Mouse (Mus musculus) hindbrain, embryonic 11.5 days (tissue): ENCODE measurements around the gene Ceacam19. TPM values are rescaled to one million over a fixed set of nuclear protein-coding genes. Genes with fewer than 3 reads are reported as not detected.
"Not testable (repeated sequence)": the region's sequence is repeated elsewhere in the genome, so short reads cannot be mapped to it uniquely, and the experiment has no call there.

Experiments
- ATAC-seq: fragments of 200-750 bp; cut with Nextera tagmentation; 2 replicates; pipeline ENCODE4 v1.8.0; 2017; ENCODE audit warnings: mild to moderate bottlenecking, moderate TSS enrichment, moderate library complexity; ENCODE audit not compliant: low FRiP score
- DNase-seq: peaks from one replicate; pipeline ENCODE4 v3.0.0-alpha.2; 2015; ENCODE audit warnings: low spot score
- H3K27ac ChIP-seq: fragments of 300-500 bp; sonication (generic); 2 replicates; pipeline ENCODE4 v1.5.1; 2014; ENCODE audit warnings: mild to moderate bottlenecking, low read depth, low read length
- H3K27me3 ChIP-seq: fragments of 300-500 bp; sonication (generic); 2 replicates; pipeline ENCODE4 v1.6.1; 2014; ENCODE audit warnings: mild to moderate bottlenecking, low read length, moderate library complexity, mixed read lengths; ENCODE audit not compliant: control insufficient read depth, insufficient read depth
- H3K36me3 ChIP-seq: fragments of 300-500 bp; sonication (generic); 2 replicates; pipeline ENCODE4 v1.6.1; 2014; ENCODE audit warnings: mild to moderate bottlenecking, low read length, moderate library complexity, mixed read lengths; ENCODE audit not compliant: control insufficient read depth, insufficient read depth
- H3K4me1 ChIP-seq: fragments of 300-500 bp; sonication (generic); replicated peaks from 2 replicates; pipeline ENCODE4 v1.6.1; 2014; ENCODE audit warnings: low read length, mixed read lengths; ENCODE audit not compliant: control insufficient read depth, insufficient read depth
- H3K4me2 ChIP-seq: fragments of 300-500 bp; sonication (generic); replicated peaks from 2 replicates; pipeline ENCODE4 v1.6.1; 2014; ENCODE audit warnings: mild to moderate bottlenecking, low read depth, low read length
- H3K4me3 ChIP-seq: fragments of 300-500 bp; sonication (generic); 2 replicates; pipeline ENCODE4 v1.5.1; 2014; ENCODE audit warnings: low read depth, low read length
- H3K9ac ChIP-seq: fragments of 300-500 bp; sonication (generic); 2 replicates; pipeline ENCODE4 v1.6.1; 2014; ENCODE audit warnings: low read depth, low read length
- H3K9me3 ChIP-seq: fragments of 300-500 bp; sonication (generic); 2 replicates; pipeline ENCODE4 v1.6.1; 2016; ENCODE audit warnings: low read length; ENCODE audit not compliant: control insufficient read depth
- WGBS: fragments of 180-500 bp; shearing (Covaris S2); extraction: QIAGEN DNeasy Blood & Tissue Kit; methylation state at CpG from one replicate; pipeline ENCODE4 v1.1.7; 2014; 5-methylcytosine and 5-hydroxymethylcytosine counted together
- polyA plus RNA-seq: library from polyadenylated mRNA; unstranded; fragments of >200 nt; fragmentation: Nextera tagmentation; extraction: Ambion mirVana; gene quantifications from 2 replicates; pipeline ENCODE4 v1.2.1, GENCODE M21; 2014

Ceacam19 gene
- polyA plus RNA-seq, result not detected in 2 replicates

DNA sequence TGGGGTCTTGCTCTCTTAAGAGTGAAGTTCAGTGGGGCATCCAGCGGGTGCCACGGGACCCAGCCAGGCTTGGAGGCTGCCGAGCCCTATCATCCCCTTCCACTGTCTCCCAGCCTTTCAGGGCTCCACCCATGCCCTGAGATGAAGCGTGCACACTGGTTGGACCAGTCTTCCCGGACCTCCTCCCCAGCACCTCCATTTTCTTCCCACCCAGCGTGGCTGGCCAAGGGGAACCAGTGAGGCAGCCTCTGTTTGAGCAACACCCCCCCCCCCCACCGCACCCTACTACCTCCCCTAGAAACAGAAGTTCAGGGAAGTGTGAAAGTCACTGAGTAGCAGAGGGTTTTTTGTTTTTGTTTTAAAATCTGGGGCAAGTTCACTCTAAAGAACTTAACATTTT is at the start of gene Ceacam19:
Ceacam19 (minus strand) TSS at position 117 of the 400 bp plus-strand sequence.
- H3K4me3 ChIP-seq, result no peak within 1 kb of the TSS
- no peaks in the 10 kb centered on the region for H3K4me1 ChIP-seq
- H3K9me3 ChIP-seq, result no peaks in the 10 kb centered on the region
- no peaks in the 10 kb centered on the region for H3K27me3 ChIP-seq
- no peak within 1 kb of the TSS for H3K27ac ChIP-seq
- no peak within 1 kb of the TSS for H3K9ac ChIP-seq
- H3K36me3 ChIP-seq, result no peaks in the 10 kb centered on the region
- 72% methylated on average over 7 of the region's 7 CpGs for WGBS
- DNase-seq (no peak), ATAC-seq (no peak)
- no peak within 1 kb of the TSS for H3K4me2 ChIP-seq

DNA sequence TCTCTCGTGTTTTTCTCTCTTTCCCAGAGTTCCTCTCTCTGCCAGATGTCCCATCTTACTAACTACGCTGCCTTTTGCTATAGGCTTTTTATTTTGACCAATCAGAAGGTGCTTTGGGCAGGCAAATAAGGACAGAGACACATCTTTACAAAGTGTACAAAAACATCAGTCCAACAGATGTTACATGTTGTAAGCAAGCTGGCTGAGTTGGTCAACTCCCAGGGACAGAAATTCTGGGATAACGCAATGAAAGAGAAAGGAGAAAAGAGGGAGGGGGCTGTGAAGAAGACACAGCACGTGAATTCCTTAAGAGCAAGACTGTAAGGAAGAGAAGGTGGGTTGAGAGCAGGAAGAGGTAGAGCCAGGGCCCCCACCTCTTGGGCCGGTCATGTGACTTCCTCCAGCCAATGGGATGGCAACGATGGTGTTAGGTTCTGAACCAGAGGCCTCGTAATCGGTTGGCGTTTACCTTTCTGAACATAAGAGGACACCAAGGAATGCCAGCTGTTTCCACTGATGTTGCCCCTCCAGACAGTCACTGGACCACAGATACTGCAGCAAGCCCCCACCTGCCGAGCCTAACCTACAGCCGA is 49.6 kb upstream of the Ceacam19 start:
- no peaks in the 10 kb centered on the region for H3K36me3 ChIP-seq
- no peak overlapping the region for H3K4me2 ChIP-seq
- no peak overlapping the region for H3K9ac ChIP-seq
- H3K27ac ChIP-seq, result no peak overlapping the region
- DNase-seq, result no peak
- H3K27me3 ChIP-seq, result no peaks in the 10 kb centered on the region
- 85% methylated on average over 11 of the region's 11 CpGs for WGBS
- ATAC-seq, result no peak
- H3K4me3 ChIP-seq, result no peak overlapping the region
- H3K4me1 ChIP-seq, result no peaks in the 10 kb centered on the region
- no peaks in the 10 kb centered on the region for H3K9me3 ChIP-seq

DNA sequence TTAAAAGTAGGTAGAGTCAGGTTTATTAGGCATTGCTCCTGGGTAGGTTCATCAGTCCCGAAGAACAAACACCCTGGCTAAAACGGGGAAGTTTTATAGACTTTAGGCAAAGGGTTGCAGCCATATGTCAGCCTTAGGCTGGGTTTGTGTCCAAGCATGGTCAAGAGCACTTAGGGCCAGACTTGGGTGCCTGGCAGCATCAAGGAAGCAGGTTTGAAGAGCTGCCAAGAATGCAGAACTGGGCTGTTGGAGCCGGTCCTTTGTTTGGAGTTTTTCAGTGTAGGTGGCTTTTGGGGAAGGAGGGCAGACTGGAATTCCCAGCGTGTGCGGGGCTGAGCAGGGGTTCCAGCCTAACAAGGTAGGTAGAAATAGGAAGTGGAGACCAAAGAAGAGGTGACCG is 48.2 kb upstream of the Ceacam19 start:
- 80% methylated on average over 6 of the region's 6 CpGs for WGBS
- Histone ChIP-seq H3K9me3 (no peaks in the 10 kb centered on the region), H3K4me2 (no peak overlapping the region), H3K4me3 (no peak overlapping the region), H3K9ac (no peak overlapping the region), H3K27ac (no peak overlapping the region), H3K27me3 (no peaks in the 10 kb centered on the region), H3K36me3 (no peaks in the 10 kb centered on the region), H3K4me1 (no peaks in the 10 kb centered on the region)
- ATAC-seq (no peak), DNase-seq (no peak)

DNA sequence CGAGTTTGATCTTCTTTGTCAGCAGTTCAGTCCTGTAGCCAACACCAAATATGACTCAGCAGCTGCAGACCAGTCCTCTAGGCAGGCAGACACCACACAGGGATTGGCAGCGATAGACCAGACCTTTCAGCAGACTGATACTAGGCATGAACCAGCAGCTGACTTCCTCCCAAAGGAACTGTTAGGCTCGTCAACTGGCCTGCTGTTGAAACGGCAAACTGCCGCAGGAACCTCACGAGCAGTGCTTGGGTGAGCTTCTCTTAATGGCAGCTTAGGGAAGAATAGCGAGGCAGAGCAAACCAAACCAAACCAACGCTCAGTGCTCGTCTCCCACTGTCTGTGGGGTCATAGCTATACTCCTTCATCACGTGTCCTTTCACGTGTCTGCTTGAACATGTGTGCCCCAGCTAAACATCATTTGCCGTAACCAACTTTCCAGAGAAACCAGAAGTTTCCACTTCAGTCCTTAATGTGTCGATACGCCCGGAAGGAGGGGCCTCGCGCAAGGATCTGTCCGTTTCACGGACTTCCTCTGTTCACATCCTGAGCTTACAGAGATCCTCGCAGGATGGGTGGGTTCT is 47.5 kb upstream of the Ceacam19 start:
- ATAC-seq (no peak), DNase-seq (no peak)
- H3K9me3 ChIP-seq, result no peaks in the 10 kb centered on the region
- no peaks in the 10 kb centered on the region for H3K36me3 ChIP-seq
- H3K4me1 ChIP-seq, result no peaks in the 10 kb centered on the region
- WGBS, result 84% methylated on average over 20 of the region's 20 CpGs
- H3K9ac ChIP-seq, result no peak overlapping the region
- no peak overlapping the region for H3K4me3 ChIP-seq
- H3K27ac ChIP-seq, result no peak overlapping the region
- no peaks in the 10 kb centered on the region for H3K27me3 ChIP-seq
- no peak overlapping the region for H3K4me2 ChIP-seq

DNA sequence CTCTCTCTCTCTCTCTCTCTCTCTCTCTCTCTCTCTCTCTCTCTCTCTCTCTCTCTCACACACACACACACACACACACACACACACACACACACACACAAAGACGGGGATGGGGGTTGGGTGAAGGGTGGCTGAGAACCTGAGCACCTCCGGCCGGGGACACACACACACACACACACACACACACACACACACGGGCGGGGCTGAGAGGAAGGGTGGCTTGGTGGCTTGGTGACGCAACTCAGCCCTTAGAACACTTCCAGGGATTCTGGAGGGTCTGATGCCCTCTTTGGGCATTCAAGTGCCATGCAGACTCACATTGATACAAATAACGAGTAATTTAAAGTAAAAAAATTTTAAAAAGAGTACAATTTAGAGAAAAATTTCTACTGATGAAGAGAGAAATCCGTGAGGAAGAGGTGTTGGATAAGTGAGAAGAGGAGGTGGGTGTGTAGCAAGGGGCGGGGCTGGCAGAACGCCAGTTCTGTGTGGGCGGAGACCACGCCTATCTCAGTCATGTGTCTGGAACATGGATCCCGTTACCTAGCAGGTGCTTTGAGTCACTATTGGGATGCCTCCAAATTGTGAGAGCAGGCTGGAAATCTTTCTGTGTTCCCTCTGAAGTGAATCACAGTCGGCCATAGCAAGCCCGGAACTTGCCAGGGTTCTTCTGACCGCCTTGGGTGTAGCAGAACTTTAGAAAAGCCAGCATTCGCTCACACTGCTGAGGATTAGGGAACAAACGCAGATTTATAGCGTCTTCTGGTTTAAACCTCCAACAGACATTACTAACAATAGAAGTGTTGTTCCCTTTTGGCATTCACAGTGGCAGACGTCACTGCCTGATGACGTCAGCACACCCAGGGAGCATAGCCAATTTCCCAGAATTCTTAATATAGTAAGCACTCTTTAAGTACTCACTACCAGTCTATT is 45.4 kb upstream of the Ceacam19 start:
- H3K4me3 ChIP-seq, result no peak overlapping the region
- H3K4me2 ChIP-seq, result no peak overlapping the region
- H3K36me3 ChIP-seq, result no peaks in the 10 kb centered on the region
- H3K9ac ChIP-seq, result no peak overlapping the region
- ATAC-seq (peak; percentile 55; the same call in 1 of the 2 replicates), DNase-seq (no peak)
- H3K27ac ChIP-seq, result no peak overlapping the region
- H3K4me1 ChIP-seq, result no peaks in the 10 kb centered on the region
- no peaks in the 10 kb centered on the region for H3K9me3 ChIP-seq
- WGBS, result 35% methylated on average over 20 of the region's 21 CpGs
- H3K27me3 ChIP-seq, result no peaks in the 10 kb centered on the region

DNA sequence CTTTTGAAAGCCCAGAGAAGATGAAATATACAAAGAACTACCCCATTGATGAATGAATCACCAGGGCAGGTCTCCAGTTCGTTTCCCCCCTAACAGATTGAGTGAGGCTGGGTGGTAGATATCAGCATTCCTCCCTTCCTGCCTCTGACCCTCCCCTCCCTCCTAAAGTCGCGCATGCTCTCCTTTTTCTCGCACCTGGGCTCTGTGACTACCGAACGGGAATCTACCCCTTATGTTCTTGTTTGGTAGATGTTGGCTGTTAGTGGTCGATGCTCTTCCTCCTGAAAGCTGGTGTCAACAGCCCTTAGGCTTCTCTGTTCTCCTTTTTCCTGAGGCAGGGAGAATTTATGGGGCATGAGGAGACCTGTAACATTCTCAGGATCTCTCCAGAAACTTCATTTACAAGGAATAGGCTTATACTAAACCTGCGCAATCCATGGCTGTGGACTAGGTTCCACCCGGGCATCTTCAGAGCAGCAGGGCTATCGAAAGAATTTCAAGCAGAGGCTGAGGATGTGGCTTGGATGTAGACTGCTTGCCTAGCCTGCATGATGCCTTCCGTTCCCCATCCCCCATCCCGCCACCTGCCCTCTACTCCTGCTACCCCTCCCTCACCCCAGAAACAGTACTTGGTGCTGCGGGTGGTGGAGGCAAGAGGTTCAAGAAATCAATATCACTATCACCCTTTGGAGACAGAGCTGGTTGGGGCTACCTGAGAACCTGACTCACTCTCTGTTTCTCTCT is 44.5 kb upstream of the Ceacam19 start:
- DNase-seq (no peak), ATAC-seq (no peak)
- no peak overlapping the region for H3K4me3 ChIP-seq
- H3K4me2 ChIP-seq, result no peak overlapping the region
- H3K9ac ChIP-seq, result no peak overlapping the region
- H3K27me3 ChIP-seq, result no peaks in the 10 kb centered on the region
- no peak overlapping the region for H3K27ac ChIP-seq
- H3K36me3 ChIP-seq, result no peaks in the 10 kb centered on the region
- H3K9me3 ChIP-seq, result no peaks in the 10 kb centered on the region
- H3K4me1 ChIP-seq, result no peaks in the 10 kb centered on the region
- 23% methylated on average over 13 of the region's 13 CpGs for WGBS

DNA sequence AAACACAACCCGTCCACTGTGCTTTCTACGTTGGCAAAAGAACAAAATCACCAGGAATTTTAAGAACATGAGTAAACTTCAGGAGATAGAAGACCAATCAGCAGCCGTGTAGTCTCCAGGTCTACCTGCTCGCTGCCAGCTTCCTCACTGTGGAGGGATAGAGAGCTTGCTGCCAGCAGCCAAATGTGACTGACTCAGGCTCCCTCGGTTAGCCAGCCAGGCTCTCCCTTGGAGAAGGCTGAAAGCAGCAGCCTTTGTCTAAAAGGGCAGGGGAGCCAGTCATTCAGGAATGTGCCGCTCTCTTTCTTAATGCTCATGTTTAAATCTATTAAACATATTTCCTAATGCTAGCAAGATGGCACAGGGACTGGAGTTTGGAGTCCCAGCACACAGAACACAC is 42.7 kb upstream of the Ceacam19 start:
- not testable (repeated sequence) for H3K9me3 ChIP-seq, H3K4me2 ChIP-seq, ATAC-seq, H3K9ac ChIP-seq, H3K4me3 ChIP-seq, H3K4me1 ChIP-seq, H3K36me3 ChIP-seq, H3K27ac ChIP-seq, H3K27me3 ChIP-seq, DNase-seq
- 82% methylated on average over 6 of the region's 6 CpGs for WGBS

DNA sequence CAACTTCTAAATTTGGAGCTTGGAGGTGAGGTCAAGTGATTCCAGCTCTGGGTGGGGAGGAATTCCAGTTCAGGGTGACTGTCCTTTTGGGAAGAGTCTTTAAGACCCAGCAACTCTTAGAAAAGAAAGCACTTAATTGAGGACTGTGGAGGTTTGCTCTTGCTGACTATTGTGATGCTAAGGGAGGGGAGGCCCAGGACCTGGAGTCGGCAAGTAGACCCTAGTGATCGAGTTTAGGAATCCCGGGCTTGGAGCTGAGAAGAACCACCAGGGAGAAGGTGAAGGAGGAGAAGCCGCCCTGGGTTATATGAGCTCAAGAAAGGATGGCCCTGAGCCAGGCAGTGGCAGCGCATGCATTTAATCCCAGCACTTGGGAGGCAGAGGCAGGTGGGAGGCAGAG is 40.7 kb upstream of the Ceacam19 start:
- Histone ChIP-seq H3K27me3 (no peaks in the 10 kb centered on the region), H3K9ac (no peak overlapping the region), H3K4me3 (no peak overlapping the region), H3K27ac (no peak overlapping the region), H3K36me3 (no peaks in the 10 kb centered on the region), H3K4me1 (no peaks in the 10 kb centered on the region), H3K9me3 (no peaks in the 10 kb centered on the region), H3K4me2 (no peak overlapping the region)
- DNase-seq (no peak), ATAC-seq (no peak)
- 60% methylated on average over 5 of the region's 5 CpGs for WGBS
